Mouse (Mus musculus) ovary, postnatal 14 days (tissue): Measurements from ENCODE around the gene Lancl3.
"Not testable (repeated sequence)": the region's sequence is repeated elsewhere in the genome, so short reads cannot be mapped to it uniquely, and the experiment has no call there.

ENCODE experiments used
- DNase-seq: peaks from one replicate; pipeline ENCODE4 v3.0.0; 2022; ENCODE audit warnings: low spot score

Lancl3 gene

GRCm38 (mm10) chrX:9259267-9259666 lies 59.6 kb downstream of the Lancl3 start:
- DNase-seq = no peak

- DNase-seq = no peak
These were observed 71.4 kb downstream of the Lancl3 start for GRCm38 (mm10) chrX:9271112-9271511.

GRCm38 (mm10) chrX:9271947-9272459 lies 72.3 kb downstream of the Lancl3 start:
- no peak for DNase-seq

- DNase-seq = peak; percentile 22
These were observed 73.0 kb downstream of the Lancl3 start, which contains the start of gene Xk for GRCm38 (mm10) chrX:9272460-9273361. Gene Xk, plus strand, starts transcription at chrX:9272756.

- DNase-seq = no peak
These were observed 73.8 kb downstream of the Lancl3 start for GRCm38 (mm10) chrX:9273377-9274002.

- no peak for DNase-seq
These were observed 74.6 kb downstream of the Lancl3 start for GRCm38 (mm10) chrX:9274321-9274720.

GRCm38 (mm10) chrX:9283464-9283863 lies 83.8 kb downstream of the Lancl3 start, which contains the start of gene H2al1m:
Gene H2al1m, plus strand, starts transcription at chrX:9283764.
- not testable (repeated sequence) for DNase-seq

GRCm38 (mm10) chrX:9293140-9293829 lies 93.6 kb downstream of the Lancl3 start:
- DNase-seq = not testable (repeated sequence)

- DNase-seq = no peak
These were observed 98.7 kb downstream of the Lancl3 start for GRCm38 (mm10) chrX:9298413-9298864.

GRCm38 (mm10) chrX:9302791-9303190 lies 103.1 kb downstream of the Lancl3 start:
- no peak for DNase-seq

GRCm38 (mm10) chrX:9303455-9303854 lies 103.8 kb downstream of the Lancl3 start:
- DNase-seq = no peak

- not testable (repeated sequence) for DNase-seq
These were observed 116.8 kb downstream of the Lancl3 start for GRCm38 (mm10) chrX:9316457-9316856.
